Mouse (Mus musculus) hindbrain, embryonic 10.5 days (tissue): ENCODE measurements around the gene Hypk. TPM values are rescaled to one million over a fixed set of nuclear protein-coding genes. Genes with fewer than 3 reads are reported as not detected.
"Not testable (repeated sequence)": the region's sequence is repeated elsewhere in the genome, so short reads cannot be mapped to it uniquely, and the experiment has no call there.

Experiments
- DNase-seq: peaks from one replicate; pipeline ENCODE4 v3.0.0-alpha.2; 2017; ENCODE audit warnings: low spot score
- H3K27ac ChIP-seq: fragments of 300-500 bp; sonication (generic); 2 replicates; pipeline ENCODE4 v1.5.1; 2016; ENCODE audit warnings: mild to moderate bottlenecking, moderate library complexity
- H3K27me3 ChIP-seq: fragments of 300-500 bp; sonication (generic); 2 replicates; pipeline ENCODE4 v1.6.1; 2016; ENCODE audit warnings: mild to moderate bottlenecking; ENCODE audit not compliant: poor library complexity, insufficient read depth, severe bottlenecking
- H3K36me3 ChIP-seq: fragments of 300-500 bp; sonication (generic); 2 replicates; pipeline ENCODE4 v1.6.1; 2016; ENCODE audit warnings: mild to moderate bottlenecking, moderate library complexity
- H3K4me1 ChIP-seq: fragments of 300-500 bp; sonication (generic); replicated peaks from 2 replicates; pipeline ENCODE4 v1.6.1; 2016; ENCODE audit warnings: mild to moderate bottlenecking
- H3K4me3 ChIP-seq: fragments of 300-500 bp; sonication (generic); 2 replicates; pipeline ENCODE4 v1.5.1; 2016; ENCODE audit warnings: mild to moderate bottlenecking, moderate library complexity
- H3K9me3 ChIP-seq: fragments of 300-500 bp; sonication (generic); 2 replicates; pipeline ENCODE4 v1.6.1; 2016; ENCODE audit warnings: mild to moderate bottlenecking, moderate library complexity
- WGBS: fragments of 180-500 bp; shearing (Covaris S2); methylation state at CpG from one replicate; pipeline ENCODE4 v1.1.7; 2016; 5-methylcytosine and 5-hydroxymethylcytosine counted together
- polyA plus RNA-seq: library from polyadenylated mRNA; unstranded; fragments of >200 nt; fragmentation: Nextera tagmentation; extraction: Ambion mirVana; gene quantifications from 2 replicates; pipeline ENCODE4 v1.2.1, GENCODE M21; 2016

Gene Hypk
- polyA plus RNA-seq, 1 experiment from 2014 or later = 135 TPM

- Histone ChIP-seq H3K4me3 (no peak overlapping the region), H3K36me3 (no peaks in the 10 kb centered on the region), H3K9me3 (no peaks in the 10 kb centered on the region), H3K4me1 (peaks cover 12% of the 10 kb centered on the region), H3K27me3 (no peaks in the 10 kb centered on the region), H3K27ac (no peak overlapping the region)
- WGBS = 56% methylated on average over 3 of the region's 3 CpGs
- no peak for DNase-seq
Observed at GRCm38 (mm10) chr2:121480498-121480897, 27.4 kb downstream of the Hypk start.

GRCm38 (mm10) chr2:121480916-121481315 lies 27.8 kb downstream of the Hypk start:
- WGBS = 86% methylated on average over 13 of the region's 13 CpGs
- not testable (repeated sequence) for H3K27me3 ChIP-seq, H3K4me3 ChIP-seq, H3K9me3 ChIP-seq, DNase-seq, H3K36me3 ChIP-seq, H3K27ac ChIP-seq
- H3K4me1 ChIP-seq = peaks cover 12% of the 10 kb centered on the region

GRCm38 (mm10) chr2:121483576-121483975 lies 30.5 kb downstream of the Hypk start:
- no peak overlapping the region for H3K4me3 ChIP-seq
- no peaks in the 10 kb centered on the region for H3K9me3 ChIP-seq
- H3K27me3 ChIP-seq = no peaks in the 10 kb centered on the region
- no peaks in the 10 kb centered on the region for H3K36me3 ChIP-seq
- H3K27ac ChIP-seq = peak overlapping the region; percentile 45
- H3K4me1 ChIP-seq = peaks cover 12% of the 10 kb centered on the region
- 51% methylated on average over 8 of the region's 8 CpGs for WGBS
- DNase-seq = no peak

GRCm38 (mm10) chr2:121484403-121484802 lies 31.3 kb downstream of the Hypk start:
- peaks cover 12% of the 10 kb centered on the region for H3K4me1 ChIP-seq
- not testable (repeated sequence) for H3K27me3 ChIP-seq, H3K9me3 ChIP-seq, H3K4me3 ChIP-seq, H3K27ac ChIP-seq, DNase-seq, H3K36me3 ChIP-seq
- 89% methylated on average over 2 of the region's 2 CpGs for WGBS

- H3K27me3 ChIP-seq, H3K9me3 ChIP-seq, DNase-seq, H3K4me3 ChIP-seq, H3K27ac ChIP-seq, H3K4me1 ChIP-seq: not testable (repeated sequence)
- peaks cover 20% of the 10 kb centered on the region for H3K36me3 ChIP-seq
- WGBS = 70% methylated on average over 4 of the region's 6 CpGs
Observed at GRCm38 (mm10) chr2:121501550-121501949, 48.5 kb downstream of the Hypk start.

GRCm38 (mm10) chr2:121505942-121506882 lies 53.1 kb downstream of the Hypk start, which contains the start of the genes Mfap1a and Wdr76:
Gene Mfap1a, minus strand, starts transcription at chr2:121506665.
Gene Wdr76, plus strand, starts transcription at chr2:121506723.
- peaks cover 43% of the 10 kb centered on the region for H3K36me3 ChIP-seq
- not testable (repeated sequence) for H3K27me3 ChIP-seq, H3K9me3 ChIP-seq
- H3K4me1 ChIP-seq = peaks cover 20% of the 10 kb centered on the region
- WGBS = 4% methylated on average over 42 of the region's 42 CpGs
- peak within 1 kb of the TSS; percentile 62 for H3K4me3 ChIP-seq
- H3K27ac ChIP-seq = peak within 1 kb of the TSS; percentile 81
- DNase-seq = peak; percentile 86

- DNase-seq = no peak
- 38% methylated on average over 12 of the region's 12 CpGs for WGBS
- Histone ChIP-seq H3K27me3 (no peaks in the 10 kb centered on the region), H3K4me1 (peaks cover 20% of the 10 kb centered on the region), H3K36me3 (peaks cover 53% of the 10 kb centered on the region), H3K9me3 (no peaks in the 10 kb centered on the region), H3K27ac (peak overlapping the region; percentile 81), H3K4me3 (peak overlapping the region; percentile 62)
Observed at GRCm38 (mm10) chr2:121507173-121507950, 54.3 kb downstream of the Hypk start.

- Histone ChIP-seq H3K36me3 (peaks cover 57% of the 10 kb centered on the region), H3K4me3 (peak overlapping the region; percentile 62), H3K27ac (peak overlapping the region; percentile 81; the same call in 1 of the 2 replicates), H3K9me3 (no peaks in the 10 kb centered on the region), H3K4me1 (peaks cover 20% of the 10 kb centered on the region), H3K27me3 (no peaks in the 10 kb centered on the region)
- no peak for DNase-seq
- 86% methylated on average over 2 of the region's 2 CpGs for WGBS
Observed at GRCm38 (mm10) chr2:121507951-121508330, 54.9 kb downstream of the Hypk start.

Other genes with a start within 250 kb of the Hypk start
- gene Trp53bp1, start 181.9 kb upstream of the Hypk start, polyA plus RNA-seq = 121 and 123 TPM in 2 replicates
- gene Map1a, start 163.7 kb upstream of the Hypk start, polyA plus RNA-seq = 11.7 and 15.0 TPM in 2 replicates
- 10.4 and 10.7 TPM in 2 replicates for gene Ppip5k1, start 97.9 kb upstream of the Hypk start, polyA plus RNA-seq
- 5.1 and 6.7 TPM in 2 replicates for gene Ckmt1, start 95.6 kb upstream of the Hypk start, polyA plus RNA-seq
- not detected in 2 replicates for gene Strc, start 66.1 kb upstream of the Hypk start, polyA plus RNA-seq
- gene Pdia3, start 39.5 kb upstream of the Hypk start, polyA plus RNA-seq = 498 and 605 TPM in 2 replicates
- gene Catsper2, start 39.5 kb upstream of the Hypk start, polyA plus RNA-seq = 1.6 and 3.0 TPM in 2 replicates
- 3.3 and 6.5 TPM in 2 replicates for gene Ell3, start 9.0 kb upstream of the Hypk start, polyA plus RNA-seq
- gene Serf2, start 4.1 kb upstream of the Hypk start, polyA plus RNA-seq = 502 and 520 TPM in 2 replicates
- gene Serinc4, start 3.5 kb downstream of the Hypk start, polyA plus RNA-seq = 0.15 and 0.42 TPM in 2 replicates
- 48.8 and 56.1 TPM in 2 replicates for gene Mfap1b, start 20.8 kb downstream of the Hypk start, polyA plus RNA-seq
- gene Mfap1a, start 53.4 kb downstream of the Hypk start, polyA plus RNA-seq = 21.2 and 27.2 TPM in 2 replicates
- gene Wdr76, start 53.4 kb downstream of the Hypk start, polyA plus RNA-seq = 8.8 and 13.0 TPM in 2 replicates